9 mouse cellular contexts compared by ENCODE assay signal in genomic region chr15:25858611-25859058, GRCm38 (mm10). TPM values are rescaled to one million over a fixed set of nuclear protein-coding genes. Genes with fewer than 3 reads are reported as not detected.
DNase-seq lines count a peak whose midpoint lies in the region; ATAC-seq lines count a peak whose summit lies in the region.
"Had no signal": no experiment of that assay in that cellular context is flagged by ENCODE, and none has a peak within 500 bp of the region (broad histone marks: within the 10 kb centered on the region; RNA-seq: fewer than 3 reads in every experiment).

No protein-coding gene starts in this region.

- peak; percentile 82; the same call in 1 of the 2 replicates for ATAC-seq in kidney, embryonic 16.5 days (ENCODE audit: low FRiP score, low TSS enrichment)
- ATAC-seq in midbrain, embryonic 13.5 days: no peak

- no peaks in the 10 kb centered on the region for H3K36me3 ChIP-seq in kidney, embryonic 16.5 days (ENCODE audit: insufficient read depth, low read length)
- no peaks in the 10 kb centered on the region for H3K36me3 ChIP-seq in midbrain, embryonic 13.5 days
- H3K36me3 ChIP-seq: G1E had no signal

- no peak overlapping the region for H3K9ac ChIP-seq in kidney, embryonic 16.5 days (replicated peaks; ENCODE audit: low read length)
- H3K9ac ChIP-seq in midbrain, embryonic 13.5 days (replicated peaks): no peak overlapping the region

- WGBS in kidney, embryonic 16.5 days: 39% methylated on average over 10 of the region's 12 CpGs
- WGBS in midbrain, embryonic 13.5 days: 68% methylated on average over 12 of the region's 12 CpGs

- peaks cover 10% of the 10 kb centered on the region; the same call in 1 of the 2 replicates for H3K4me1 ChIP-seq in kidney, embryonic 16.5 days (ENCODE audit: insufficient read depth, low read length)
- no peaks in the 10 kb centered on the region for H3K4me1 ChIP-seq in midbrain, embryonic 13.5 days (replicated peaks)

- H3K4me2 ChIP-seq in kidney, embryonic 16.5 days (replicated peaks; ENCODE audit: low read depth, low read length): peak overlapping the region; percentile 30
- no peak overlapping the region for H3K4me2 ChIP-seq in midbrain, embryonic 13.5 days (replicated peaks)

- H3K4me3 ChIP-seq in kidney, embryonic 16.5 days (ENCODE audit: low read length): no peak overlapping the region
- H3K4me3 ChIP-seq in midbrain, embryonic 13.5 days (replicated peaks): no peak overlapping the region

- H3K9me3 ChIP-seq in kidney, embryonic 16.5 days (ENCODE audit: low read length): no peaks in the 10 kb centered on the region
- H3K9me3 ChIP-seq in midbrain, embryonic 13.5 days: no peaks in the 10 kb centered on the region

- peak; percentile 18 to 27 for DNase-seq in thymus, adult 18-20 months
- DNase-seq in thymus, postnatal 0 days (ENCODE audit: low spot score): no peak
- peak; percentile 21 to 71 for DNase-seq in natural killer cell, adult 2 months (ENCODE audit: low spot score in 2 of 2)
- peak; percentile 42 for DNase-seq in thymus, postnatal 4 days
- no peak for DNase-seq in cerebellum, postnatal 36 days
- no peak for DNase-seq in embryo, embryonic 9.5 days (ENCODE audit: extremely low spot score)

- no peaks in the 10 kb centered on the region for H3K27me3 ChIP-seq in kidney, embryonic 16.5 days (ENCODE audit: insufficient read depth, low read length)
- H3K27me3 ChIP-seq in midbrain, embryonic 13.5 days: no peaks in the 10 kb centered on the region

- H3K27ac ChIP-seq in kidney, embryonic 16.5 days (ENCODE audit: low read length): no peak overlapping the region
- H3K27ac ChIP-seq in midbrain, embryonic 13.5 days: no peak overlapping the region

RNA-seq across cellular contexts. Expression of gene Retreg1, which starts 15.7 kb away (rescaled TPM):
- 25.4 and 27.3 TPM in 2 replicates for polyA plus RNA-seq in thymus, postnatal 0 days (2015; fragmentation: Nextera tagmentation; extraction: Ambion mirVana)
- polyA plus RNA-seq in kidney, embryonic 16.5 days (2015; fragmentation: Nextera tagmentation; extraction: Ambion mirVana): 21.5 and 22.0 TPM in 2 replicates
- 6.8 TPM in 2 replicates for polyA plus RNA-seq in midbrain, embryonic 13.5 days (2015; fragmentation: Nextera tagmentation; extraction: Ambion mirVana)
- polyA plus RNA-seq: G1E had no signal

Comparison
In these comparisons a context has a peak if more than half of its experiments do, and no peak if none do; other contexts are left out.
1. DNase-seq: peak in thymus, adult 18-20 months (2 of 2), natural killer cell, adult 2 months (2 of 2) and thymus, postnatal 4 days (single experiment); none in thymus, postnatal 0 days (single experiment), cerebellum, postnatal 36 days (0 of 2) and embryo, embryonic 9.5 days (single experiment).